Mouse (Mus musculus): ENCODE measurements around the gene Creb1.

The Creb1 gene

GRCm38 (mm10) chr1:64532589-64533470 is at the start of gene Creb1:
Gene Creb1, plus strand, starts transcription at chr1:64532645.
- peak; percentile 96 to 97 for DNase-seq

- no peak for DNase-seq
Observed at GRCm38 (mm10) chr1:64488521-64489029, 43.9 kb upstream of the Creb1 start.

GRCm38 (mm10) chr1:64496803-64497202 is 35.6 kb upstream of the Creb1 start:
- no peak for DNase-seq

- DNase-seq, result no peak
Observed at GRCm38 (mm10) chr1:64501382-64502140, 30.9 kb upstream of the Creb1 start.

- DNase-seq, result no peak
Observed at GRCm38 (mm10) chr1:64508479-64509096, 23.9 kb upstream of the Creb1 start.

- DNase-seq, result no peak
Observed at GRCm38 (mm10) chr1:64509678-64510077, 22.8 kb upstream of the Creb1 start.

GRCm38 (mm10) chr1:64514184-64514583 is 18.3 kb upstream of the Creb1 start:
- DNase-seq, result no peak

- DNase-seq, result no peak
Observed at GRCm38 (mm10) chr1:64516593-64516992, 15.9 kb upstream of the Creb1 start.

GRCm38 (mm10) chr1:64518480-64518879 is 14.0 kb upstream of the Creb1 start:
- no peak for DNase-seq

GRCm38 (mm10) chr1:64519345-64519744 is 13.1 kb upstream of the Creb1 start:
- DNase-seq, result no peak

GRCm38 (mm10) chr1:64519901-64520300 is 12.5 kb upstream of the Creb1 start:
- no peak for DNase-seq

GRCm38 (mm10) chr1:64521734-64522133 is 10.7 kb upstream of the Creb1 start:
- DNase-seq, result no peak

- no peak for DNase-seq
Observed at GRCm38 (mm10) chr1:64522637-64523036, 9.8 kb upstream of the Creb1 start.

- DNase-seq, result no peak
Observed at GRCm38 (mm10) chr1:64523117-64523516, 9.3 kb upstream of the Creb1 start.

GRCm38 (mm10) chr1:64524661-64525060 is 7.8 kb upstream of the Creb1 start:
- no peak for DNase-seq

- no peak for DNase-seq
Observed at GRCm38 (mm10) chr1:64527626-64528025, 4.8 kb upstream of the Creb1 start.

GRCm38 (mm10) chr1:64529781-64530315 is 2.6 kb upstream of the Creb1 start:
- DNase-seq, result no peak

- no peak for DNase-seq
Observed at GRCm38 (mm10) chr1:64531548-64531947, 897 bp upstream of the Creb1 start.

- DNase-seq, result peak in 1 of 2 experiments; percentile 34
Observed at GRCm38 (mm10) chr1:64532067-64532523, 350 bp upstream of the Creb1 start.

- DNase-seq, result peak; percentile 51
Observed at GRCm38 (mm10) chr1:64533471-64534443, 1.3 kb downstream of the Creb1 start.

GRCm38 (mm10) chr1:64538837-64539367 is 6.5 kb downstream of the Creb1 start:
- DNase-seq, result no peak
